9 mouse cellular contexts compared by ENCODE assay signal in the genomic region with DNA sequence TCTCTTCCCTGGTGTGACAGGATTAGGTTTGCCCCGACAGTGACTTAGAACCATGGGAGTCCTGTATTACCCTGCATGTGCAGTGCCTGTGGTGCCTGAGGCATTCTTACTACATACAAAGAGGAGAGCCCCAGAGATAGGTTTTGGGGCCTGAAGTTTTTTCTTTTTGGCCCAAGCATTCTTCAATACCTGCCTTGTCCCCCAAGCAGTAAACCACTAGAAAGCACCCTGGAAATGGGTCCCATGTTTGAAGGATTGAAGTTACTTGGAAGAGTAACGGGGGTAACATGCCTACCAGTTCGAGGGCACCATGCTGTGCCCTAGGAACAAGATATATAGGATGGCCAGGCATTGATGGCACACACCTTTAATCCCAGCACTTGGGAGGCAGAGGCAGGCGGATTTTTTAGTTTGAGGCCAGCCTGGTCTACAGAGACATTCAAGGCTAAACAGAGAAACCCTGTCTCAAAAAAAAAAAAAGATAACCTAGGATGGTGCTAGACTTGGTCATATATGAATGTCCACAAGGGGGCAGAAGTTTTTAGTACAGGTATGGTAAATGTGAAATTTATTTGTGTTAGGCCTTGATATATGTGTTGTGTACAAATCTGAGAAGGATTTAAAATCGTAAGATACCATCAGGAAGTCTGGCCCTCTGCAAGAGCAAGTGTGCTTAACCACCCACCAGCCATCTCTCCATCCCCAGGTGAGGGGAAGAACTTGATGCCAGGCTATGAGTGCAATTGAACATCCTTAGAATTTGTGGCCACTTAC. TPM values are rescaled to one million over a fixed set of nuclear protein-coding genes. Genes with fewer than 3 reads are reported as not detected.
DNase-seq lines count a peak whose midpoint lies in the region; TF ChIP-seq lines count a peak whose summit lies in the region.
"Had no signal": no experiment of that assay in that cellular context is flagged by ENCODE, and none has a peak within 500 bp of the region (broad histone marks: within the 10 kb centered on the region; RNA-seq: fewer than 3 reads in every experiment).

No protein-coding gene starts in this region.

- TF ChIP-seq CTCF in small intestine, adult 2 months (IDR thresholded peaks at IDR 0.05; ENCODE audit: extremely low read depth, insufficient read length, insufficient replicate concordance, low read depth, low read length), result peak; percentile 50; the same call in 1 of the 2 replicates

- WGBS in small intestine, adult 2 months, result 61% methylated on average over 5 of the region's 5 CpGs

- H3K27ac ChIP-seq in small intestine, adult 2 months (ENCODE audit: insufficient read depth, low read depth, low read length), result no peak overlapping the region

- no peaks in the 10 kb centered on the region for H3K27me3 ChIP-seq in small intestine, adult 2 months (ENCODE audit: control insufficient read depth, insufficient read depth, low read length)

- TF ChIP-seq POLR2A in small intestine, adult 2 months (IDR thresholded peaks at IDR 0.05; ENCODE audit: low read depth, low read length), result no peak

- H3K4me1 ChIP-seq in small intestine, adult 2 months (ENCODE audit: control insufficient read depth, insufficient read depth, insufficient read length, low read length), result no peaks in the 10 kb centered on the region

- peak; percentile 54 to 60 for DNase-seq in cerebellum, postnatal 14 days
- DNase-seq in cerebellum, postnatal 4 days (ENCODE audit: low spot score in 2 of 2), result no peak
- DNase-seq in lung, postnatal 25 days (ENCODE audit: low spot score), result peak; percentile 29
- no peak for DNase-seq in lung, postnatal 14 days
- DNase-seq in embryo, embryonic 11.5 days (ENCODE audit: low read depth, low spot score), result peak; percentile 48
- DNase-seq in right cerebral cortex, postnatal 10 days (ENCODE audit: low spot score in 2 of 2), result no peak
- no peak for DNase-seq in testis, postnatal 10 days (ENCODE audit: low spot score)

- peaks cover 22% of the 10 kb centered on the region for H3K36me3 ChIP-seq in small intestine, adult 2 months (ENCODE audit: control insufficient read depth, insufficient read depth, low read length)

- no peak overlapping the region for H3K4me3 ChIP-seq in small intestine, adult 2 months (ENCODE audit: low read depth, low read length)

RNA-seq across cellular contexts. Expression of a gene that starts 3.6 kb away (rescaled TPM):
- polyA plus RNA-seq in small intestine, adult 2 months (2012; rRNA removed), result 2,280 and 2,994 TPM in 2 replicates

RNA-seq across cellular contexts. Expression of a gene that starts 11.4 kb away (rescaled TPM):
- polyA plus RNA-seq in small intestine, adult 2 months (2012; rRNA removed), result 0.77 and 0.94 TPM in 2 replicates

RNA-seq across cellular contexts. Expression of a gene that starts 43.0 kb away (rescaled TPM):
- 54.1 and 132 TPM in 2 replicates for polyA plus RNA-seq in small intestine, adult 2 months (2012; rRNA removed)

RNA-seq across cellular contexts. Expression of a gene that starts 52.4 kb away (rescaled TPM):
- polyA plus RNA-seq in small intestine, adult 2 months (2012; rRNA removed), result 0.19 and 0.41 TPM in 2 replicates
- polyA plus RNA-seq: G1E had no signal

Comparison
In these comparisons a context has a peak if more than half of its experiments do, and no peak if none do; other contexts are left out.
1. DNase-seq: peak in cerebellum, postnatal 14 days (2 of 2), lung, postnatal 25 days (single experiment) and embryo, embryonic 11.5 days (single experiment); none in cerebellum, postnatal 4 days (0 of 2), lung, postnatal 14 days (single experiment), right cerebral cortex, postnatal 10 days (0 of 2) and testis, postnatal 10 days (single experiment).